Mouse (Mus musculus): ENCODE data around the gene Ppp1r9b. TPM values are rescaled to one million over a fixed set of nuclear protein-coding genes. Genes with fewer than 3 reads are reported as not detected.
A peak's percentile ranks its signal among the peaks of the same experiment; 100 is the strongest.

Ppp1r9b gene
- total and polyA plus RNA-seq, 3 experiments = 22.3 to 52.0 (median 49.3) TPM

DNA sequence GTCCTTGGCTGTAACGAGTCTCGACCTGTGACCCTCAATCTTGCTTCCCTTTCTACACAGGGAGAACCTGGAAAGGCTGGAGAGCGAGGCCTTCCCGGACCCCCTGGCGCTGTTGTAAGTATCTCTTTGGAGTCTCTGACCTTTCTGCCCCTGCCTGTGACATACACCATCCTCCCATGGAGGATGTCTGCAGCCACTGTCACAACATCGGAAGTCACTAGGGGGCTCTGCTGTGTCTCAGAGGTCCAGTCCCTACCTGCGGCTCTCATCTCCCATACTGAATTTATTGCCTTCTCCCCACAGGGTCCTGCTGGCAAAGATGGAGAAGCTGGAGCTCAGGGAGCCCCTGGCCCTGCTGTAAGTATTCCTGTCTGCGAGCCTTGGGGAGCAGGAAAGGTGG, 46.5 kb upstream of the Ppp1r9b start:
- Histone ChIP-seq H3K4me1 (ENCODE audit: control insufficient read depth, insufficient read depth, low read length) (no peaks in the 10 kb centered on the region), H3K36me3 (ENCODE audit: control insufficient read depth, insufficient read depth, low read length) (no peaks in the 10 kb centered on the region), H3K27ac (no peak overlapping the region), H3K27me3 (ENCODE audit: control insufficient read depth, insufficient read depth, low read length) (no peaks in the 10 kb centered on the region), H3K9ac (ENCODE audit: low read depth, low read length) (no peak overlapping the region), H3K79me2 (replicated peaks; ENCODE audit: control insufficient read depth, insufficient read depth, low read length) (no peaks in the 10 kb centered on the region), H3K4me3 (no peak overlapping the region)
- DNase-seq = no peak
- 26% methylated on average over 8 of the region's 8 CpGs for WGBS
- TF ChIP-seq EP300 (IDR thresholded peaks at IDR 0.05; ENCODE audit: insufficient read depth, low read depth, low read length) (no peak), POLR2A (IDR thresholded peaks at IDR 0.05; ENCODE audit: insufficient read depth, low read depth, low read length) (no peak), CTCF (IDR thresholded peaks at IDR 0.05) (peak; percentile 52)
- intact Hi-C loops (cut with DNase I) = no loop called here

DNA sequence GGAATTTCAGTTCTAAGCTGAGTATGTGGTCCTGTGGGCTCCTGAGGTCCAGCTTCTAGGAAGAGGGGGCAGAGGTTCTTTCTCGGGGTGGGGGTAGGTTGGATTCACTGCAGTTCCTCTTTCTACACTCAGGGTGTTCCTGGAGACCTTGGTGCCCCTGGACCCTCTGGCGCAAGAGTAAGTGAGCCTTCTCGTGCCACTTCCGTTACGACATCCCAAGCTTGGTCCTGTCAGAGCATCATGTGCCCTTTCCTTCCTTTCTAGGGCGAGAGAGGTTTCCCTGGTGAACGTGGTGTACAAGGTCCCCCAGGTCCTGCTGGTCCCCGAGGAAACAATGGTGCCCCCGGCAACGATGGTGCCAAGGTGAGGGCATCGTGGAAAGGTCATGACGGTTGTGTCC, 45.6 kb upstream of the Ppp1r9b start:
- no peak for TF ChIP-seq EP300 (IDR thresholded peaks at IDR 0.05; ENCODE audit: insufficient read depth, low read depth, low read length)
- TF ChIP-seq CTCF (IDR thresholded peaks at IDR 0.05) = no peak
- TF ChIP-seq POLR2A (IDR thresholded peaks at IDR 0.05; ENCODE audit: insufficient read depth, low read depth, low read length) = no peak
- Histone ChIP-seq H3K4me3 (no peak overlapping the region), H3K27ac (no peak overlapping the region), H3K36me3 (ENCODE audit: control insufficient read depth, insufficient read depth, low read length) (no peaks in the 10 kb centered on the region), H3K79me2 (replicated peaks; ENCODE audit: control insufficient read depth, insufficient read depth, low read length) (no peaks in the 10 kb centered on the region), H3K9ac (ENCODE audit: low read depth, low read length) (no peak overlapping the region), H3K4me1 (ENCODE audit: control insufficient read depth, insufficient read depth, low read length) (no peaks in the 10 kb centered on the region), H3K27me3 (ENCODE audit: control insufficient read depth, insufficient read depth, low read length) (no peaks in the 10 kb centered on the region)
- DNase-seq = no peak
- 74% methylated on average over 12 of the region's 12 CpGs for WGBS
- intact Hi-C loops (cut with DNase I) = no loop called here

DNA sequence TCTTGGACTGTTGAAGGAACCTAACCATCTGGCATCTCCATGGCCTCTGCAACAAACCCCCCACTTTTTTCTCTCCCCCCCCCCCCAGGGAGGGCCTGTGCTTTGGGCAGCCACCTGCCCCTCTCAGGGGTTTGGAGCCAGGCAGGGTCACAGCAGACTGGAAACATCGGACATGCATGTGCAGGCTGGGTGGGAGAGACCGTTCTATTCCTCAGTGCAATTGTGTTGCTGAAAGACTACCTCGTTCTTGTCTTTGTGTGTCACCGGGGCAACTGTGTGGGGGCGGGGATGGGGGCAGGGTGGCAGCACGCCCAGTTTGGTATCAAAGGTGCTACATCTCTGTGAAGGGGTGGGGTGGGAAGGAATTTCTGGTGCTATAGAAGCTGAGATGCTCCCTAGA, 38.7 kb upstream of the Ppp1r9b start:
- Histone ChIP-seq H3K79me2 (replicated peaks; ENCODE audit: control insufficient read depth, insufficient read depth, low read length) (no peaks in the 10 kb centered on the region), H3K27ac (no peak overlapping the region), H3K9ac (ENCODE audit: low read depth, low read length) (no peak overlapping the region), H3K27me3 (ENCODE audit: control insufficient read depth, insufficient read depth, low read length) (no peaks in the 10 kb centered on the region), H3K4me3 (no peak overlapping the region), H3K4me1 (ENCODE audit: control insufficient read depth, insufficient read depth, low read length) (no peaks in the 10 kb centered on the region), H3K36me3 (ENCODE audit: control insufficient read depth, insufficient read depth, low read length) (no peaks in the 10 kb centered on the region)
- no peak for DNase-seq
- intact Hi-C loops (cut with DNase I) = loop anchor here (1.0 kb wide), 1 partner anchor 10 kb away; no protein-coding TSS in a partner anchor
- no peak for TF ChIP-seq EP300 (IDR thresholded peaks at IDR 0.05; ENCODE audit: insufficient read depth, low read depth, low read length)
- TF ChIP-seq POLR2A (IDR thresholded peaks at IDR 0.05; ENCODE audit: insufficient read depth, low read depth, low read length) = no peak
- no peak for TF ChIP-seq CTCF (IDR thresholded peaks at IDR 0.05)
- 23% methylated on average over 6 of the region's 6 CpGs for WGBS

DNA sequence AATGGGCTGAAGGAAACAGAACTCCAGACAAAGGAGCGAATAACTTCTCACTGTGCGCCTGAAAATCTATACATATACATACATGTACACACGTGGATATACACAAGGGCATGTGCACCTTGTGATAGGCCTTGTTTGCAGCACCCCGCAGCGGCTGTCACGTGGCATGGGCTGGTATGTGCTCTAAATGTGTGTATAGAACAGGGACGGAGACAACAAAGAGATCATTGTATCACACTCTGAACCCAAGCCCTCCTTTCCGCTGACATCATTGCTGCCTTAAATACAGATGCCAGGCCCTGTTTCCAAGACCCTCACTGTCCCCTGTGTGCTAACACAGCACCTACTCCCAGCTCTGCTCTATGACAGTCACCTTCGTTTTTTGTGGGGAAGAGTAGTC, 35.7 kb upstream of the Ppp1r9b start:
- H3K9ac ChIP-seq (ENCODE audit: low read depth, low read length) = no peak overlapping the region
- no peak overlapping the region for H3K27ac ChIP-seq
- H3K79me2 ChIP-seq (replicated peaks; ENCODE audit: control insufficient read depth, insufficient read depth, low read length) = no peaks in the 10 kb centered on the region
- no peak for DNase-seq
- intact Hi-C loops (cut with DNase I) = no loop called here
- H3K27me3 ChIP-seq (ENCODE audit: control insufficient read depth, insufficient read depth, low read length) = no peaks in the 10 kb centered on the region
- peaks cover 8% of the 10 kb centered on the region for H3K4me1 ChIP-seq (ENCODE audit: control insufficient read depth, insufficient read depth, low read length)
- H3K4me3 ChIP-seq = no peak overlapping the region
- TF ChIP-seq POLR2A (IDR thresholded peaks at IDR 0.05; ENCODE audit: insufficient read depth, low read depth, low read length) (no peak), CTCF (IDR thresholded peaks at IDR 0.05) (no peak), EP300 (IDR thresholded peaks at IDR 0.05; ENCODE audit: insufficient read depth, low read depth, low read length) (no peak)
- 73% methylated on average over 9 of the region's 9 CpGs for WGBS
- H3K36me3 ChIP-seq (ENCODE audit: control insufficient read depth, insufficient read depth, low read length) = no peaks in the 10 kb centered on the region

DNA sequence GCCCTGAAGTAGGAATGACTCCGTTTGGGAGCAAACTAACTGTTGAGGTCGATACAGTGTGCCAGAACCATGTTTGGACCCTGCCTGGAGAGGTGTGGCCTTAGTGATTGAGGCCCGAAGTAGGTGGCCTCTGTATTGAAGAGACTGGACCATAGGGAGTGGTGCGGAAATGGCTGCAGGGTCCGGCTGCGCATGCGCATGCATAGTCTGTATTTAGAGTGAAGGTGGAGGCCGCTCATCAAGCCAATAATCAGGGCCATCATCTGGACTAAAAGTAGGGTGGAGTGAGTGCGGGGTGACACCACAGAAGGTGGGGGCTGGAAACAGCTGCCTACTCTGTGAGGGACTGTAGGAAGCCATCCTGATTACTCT, 33.2 kb upstream of the Ppp1r9b start:
- TF ChIP-seq EP300 (IDR thresholded peaks at IDR 0.05; ENCODE audit: insufficient read depth, low read depth, low read length) (no peak), CTCF (IDR thresholded peaks at IDR 0.05) (no peak), POLR2A (IDR thresholded peaks at IDR 0.05; ENCODE audit: insufficient read depth, low read depth, low read length) (no peak)
- H3K9ac ChIP-seq (ENCODE audit: low read depth, low read length) = no peak overlapping the region
- intact Hi-C loops (cut with DNase I) = loop anchor here (2.0 kb wide), 1 partner anchor 17 kb away; no protein-coding TSS in a partner anchor

DNA sequence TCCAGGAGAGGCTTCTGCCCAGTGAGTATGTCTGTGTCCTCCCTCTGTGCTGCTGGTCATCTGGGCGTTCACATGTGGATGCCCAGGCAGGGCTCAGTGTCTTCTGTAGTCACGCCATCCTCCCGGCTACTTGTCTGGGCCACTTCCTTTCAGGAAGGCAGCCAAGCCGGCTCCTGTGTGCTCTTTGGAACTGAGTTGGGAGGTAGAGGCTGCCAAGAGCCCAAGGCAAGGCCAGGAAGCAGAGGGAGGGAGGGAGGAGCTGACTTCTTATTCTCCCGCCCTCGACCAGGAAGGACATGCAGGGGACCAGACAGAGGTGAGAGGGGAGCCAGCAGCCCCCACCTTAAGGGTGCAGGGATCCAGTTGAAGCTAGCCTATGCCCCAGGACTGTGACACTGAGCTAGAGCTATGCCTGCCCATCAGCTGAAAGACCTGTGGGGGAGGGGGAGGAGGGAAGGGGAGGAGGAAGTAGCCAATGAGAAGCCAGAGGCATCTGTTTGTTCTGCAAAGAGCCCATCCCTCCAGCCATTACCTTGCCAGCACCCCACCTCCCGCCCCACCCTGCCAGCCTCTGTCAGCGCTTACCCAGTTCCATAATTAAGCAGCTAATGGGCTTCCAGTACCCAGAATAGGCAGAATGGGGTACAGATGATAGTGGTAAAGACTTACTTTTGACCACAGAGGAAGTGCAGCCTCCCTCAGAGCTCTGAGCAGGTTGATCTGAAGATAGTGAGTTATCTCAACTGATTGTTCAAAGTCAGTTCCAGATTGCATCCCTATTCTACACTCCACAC, 32.6 kb upstream of the Ppp1r9b start:
- no peaks in the 10 kb centered on the region for H3K27me3 ChIP-seq (ENCODE audit: control insufficient read depth, insufficient read depth, low read length)
- 6% methylated on average over 8 of the region's 8 CpGs for WGBS
- H3K27ac ChIP-seq = peak overlapping the region; percentile 85
- H3K79me2 ChIP-seq (replicated peaks; ENCODE audit: control insufficient read depth, insufficient read depth, low read length) = no peaks in the 10 kb centered on the region
- no peaks in the 10 kb centered on the region for H3K36me3 ChIP-seq (ENCODE audit: control insufficient read depth, insufficient read depth, low read length)
- intact Hi-C loops (cut with DNase I) = no loop called here
- no peak overlapping the region for H3K9ac ChIP-seq (ENCODE audit: low read depth, low read length)
- peaks cover 9% of the 10 kb centered on the region for H3K4me1 ChIP-seq (ENCODE audit: control insufficient read depth, insufficient read depth, low read length)
- TF ChIP-seq CTCF (IDR thresholded peaks at IDR 0.05) (no peak), EP300 (IDR thresholded peaks at IDR 0.05; ENCODE audit: insufficient read depth, low read depth, low read length) (0 out of 2 replicates have a peak, but pooled peaks have one; percentile 47), POLR2A (IDR thresholded peaks at IDR 0.05; ENCODE audit: insufficient read depth, low read depth, low read length) (peak; percentile 40)
- peak; percentile 85 to 92 for DNase-seq
- H3K4me3 ChIP-seq = no peak overlapping the region

More for the DNA sequence above, 33.2 kb upstream of the Ppp1r9b start:
- Histone ChIP-seq H3K79me2 (replicated peaks; ENCODE audit: control insufficient read depth, insufficient read depth, low read length) (no peaks in the 10 kb centered on the region), H3K27ac (peak overlapping the region; percentile 85), H3K4me3 (no peak overlapping the region), H3K4me1 (ENCODE audit: control insufficient read depth, insufficient read depth, low read length) (peaks cover 9% of the 10 kb centered on the region), H3K36me3 (ENCODE audit: control insufficient read depth, insufficient read depth, low read length) (no peaks in the 10 kb centered on the region), H3K27me3 (ENCODE audit: control insufficient read depth, insufficient read depth, low read length) (no peaks in the 10 kb centered on the region)
- DNase-seq = peak; percentile 75 to 83
- WGBS = 47% methylated on average over 9 of the region's 9 CpGs

Measured in heart, adult 2 months (tissue).